In genomic region chr3:9520728-9521054, GRCm38 (mm10) we compare ENCODE assay signal across 8 mouse cellular contexts.
A peak's percentile ranks its signal among the peaks of the same experiment; 100 is the strongest.
DNase-seq lines count a peak whose midpoint lies in the region; ATAC-seq and TF ChIP-seq lines count a peak whose summit lies in the region.

No protein-coding gene starts in this region.

- H3K4me2 ChIP-seq in heart, embryonic 15.5 days, result peak overlapping the region; percentile 51
- peak overlapping the region; percentile 32; the same call in 1 of the 2 replicates for H3K4me2 ChIP-seq in forebrain, postnatal 0 days (ENCODE audit: low read depth)
- no peak overlapping the region for H3K4me2 ChIP-seq in liver, embryonic 16.5 days (ENCODE audit: low read depth, low read length)

- H3K27ac ChIP-seq in heart, embryonic 15.5 days, result peak overlapping the region; percentile 78
- H3K27ac ChIP-seq in ES-E14 (ENCODE audit: insufficient read depth, low read depth, low read length, poor library complexity, severe bottlenecking), result peak overlapping the region; percentile 83
- peak overlapping the region; percentile 73 for H3K27ac ChIP-seq in forebrain, postnatal 0 days (ENCODE audit: low read depth, low read length)
- H3K27ac ChIP-seq in liver, embryonic 16.5 days (ENCODE audit: low read length), result peak overlapping the region; percentile 42; the same call in 1 of the 2 replicates

- no peak for DNase-seq in heart, adult 18-20 months
- no peak for DNase-seq in ES-E14 (ENCODE audit: low read depth, low spot score)
- no peak for DNase-seq in forebrain, postnatal 0 days
- DNase-seq in frontal cortex, postnatal 10 days (ENCODE audit: low spot score in 2 of 2), result no peak
- DNase-seq in left cerebral cortex, postnatal 25 days (ENCODE audit: low spot score in 2 of 2), result no peak

- no peak overlapping the region for H3K9ac ChIP-seq in heart, embryonic 15.5 days
- peak overlapping the region; percentile 12; the same call in 1 of the 2 replicates for H3K9ac ChIP-seq in ES-E14 (ENCODE audit: insufficient read depth, low read depth, low read length, poor library complexity, severe bottlenecking)
- 0 out of 2 replicates have a peak overlapping the region, but pooled peaks have one; percentile 23 for H3K9ac ChIP-seq in forebrain, postnatal 0 days
- H3K9ac ChIP-seq in liver, embryonic 16.5 days (ENCODE audit: low read depth, low read length), result no peak overlapping the region

- intact Hi-C loops in left cerebral cortex, postnatal 25 days (cut with DNase I), result loop anchor here (2.0 kb wide), 1 partner anchor 20 kb away; no protein-coding TSS in a partner anchor

- TF ChIP-seq CTCF in forebrain, postnatal 0 days (IDR thresholded peaks at IDR 0.05; ENCODE audit: low read depth), result no peak

- no peaks in the 10 kb centered on the region for H3K27me3 ChIP-seq in heart, embryonic 15.5 days
- no peaks in the 10 kb centered on the region for H3K27me3 ChIP-seq in forebrain, postnatal 0 days (ENCODE audit: insufficient read depth, low read length)
- H3K27me3 ChIP-seq in liver, embryonic 16.5 days (ENCODE audit: control insufficient read depth, insufficient read depth, low read depth, low read length), result no peaks in the 10 kb centered on the region

- no peak overlapping the region for H3K4me3 ChIP-seq in heart, embryonic 15.5 days
- peak overlapping the region; percentile 25 to 35; a peak in 3 of 4 replicates for H3K4me3 ChIP-seq in ES-E14 (ENCODE audit: insufficient read depth in 1 of 2, low read depth in 1 of 2, low read length in 2 of 2, poor library complexity in 1 of 2, severe bottlenecking in 1 of 2)
- no peak overlapping the region for H3K4me3 ChIP-seq in forebrain, postnatal 0 days (ENCODE audit: low read depth, low read length)
- H3K4me3 ChIP-seq in liver, embryonic 16.5 days (ENCODE audit: low read depth, low read length), result no peak overlapping the region

- no peaks in the 10 kb centered on the region for H3K9me3 ChIP-seq in heart, embryonic 15.5 days (replicated peaks)
- H3K9me3 ChIP-seq in ES-E14 (ENCODE audit: control insufficient read depth, insufficient read depth, low read depth, low read length), result no peaks in the 10 kb centered on the region
- no peaks in the 10 kb centered on the region for H3K9me3 ChIP-seq in forebrain, postnatal 0 days (ENCODE audit: low read length)
- no peaks in the 10 kb centered on the region for H3K9me3 ChIP-seq in liver, embryonic 16.5 days (replicated peaks; ENCODE audit: control insufficient read depth, low read length)

- ATAC-seq in heart, embryonic 15.5 days (replicated peaks; ENCODE audit: insufficient number of reproducible peaks, insufficient read depth, low FRiP score, low read depth), result no peak
- no peak for ATAC-seq in forebrain, postnatal 0 days
- no peak for ATAC-seq in liver, embryonic 16.5 days (ENCODE audit: low read depth)
- no peak for ATAC-seq in inflammation-experienced regulatory T-cells, adult 6 months

- in situ Hi-C loops in ES-E14 (cut with MboI; ENCODE audit: low sequenced_read_pairs in 2 of 2, unreplicated experiment in 2 of 2), result no loop called here

- WGBS in heart, embryonic 15.5 days, result 34% methylated on average over 7 of the region's 7 CpGs
- 22% methylated on average over 7 of the region's 7 CpGs for WGBS in forebrain, postnatal 0 days
- 36% methylated on average over 7 of the region's 7 CpGs for WGBS in liver, embryonic 16.5 days (ENCODE audit: insufficient replicate concordance)

- H3K4me1 ChIP-seq in heart, embryonic 15.5 days (replicated peaks), result peaks cover 53% of the 10 kb centered on the region
- peaks cover 29 to 46% of the 10 kb centered on the region in 2 experiments for H3K4me1 ChIP-seq in ES-E14 (ENCODE audit: control insufficient read depth in 2 of 2, insufficient read depth in 2 of 2, low read length in 2 of 2, poor library complexity in 1 of 2)
- H3K4me1 ChIP-seq in forebrain, postnatal 0 days (ENCODE audit: insufficient read depth), result 0 out of 2 replicates have a peak, but pooled peaks cover 15% of the 10 kb centered on the region
- peaks cover 16% of the 10 kb centered on the region for H3K4me1 ChIP-seq in liver, embryonic 16.5 days (ENCODE audit: control insufficient read depth, low read depth, low read length)

- no peaks in the 10 kb centered on the region for H3K36me3 ChIP-seq in heart, embryonic 15.5 days
- no peaks in the 10 kb centered on the region for H3K36me3 ChIP-seq in ES-E14 (ENCODE audit: control insufficient read depth, insufficient read depth, low read length, poor library complexity, severe bottlenecking)
- no peaks in the 10 kb centered on the region for H3K36me3 ChIP-seq in forebrain, postnatal 0 days (ENCODE audit: insufficient read depth)
- no peaks in the 10 kb centered on the region for H3K36me3 ChIP-seq in liver, embryonic 16.5 days (ENCODE audit: control insufficient read depth, insufficient read depth)

TF ChIP-seq in ES-E14, 5 proteins besides CTCF, POLR2A, EP300 and RAD21:
- TF ChIP-seq HCFC1 (IDR thresholded peaks at IDR 0.05; ENCODE audit: borderline replicate concordance, insufficient read depth, low read length) (no peak), ZNF384 (IDR thresholded peaks at IDR 0.05; ENCODE audit: low read depth, low read length) (no peak), MAFK (IDR thresholded peaks at IDR 0.05; ENCODE audit: insufficient read depth, low read depth, low read length) (no peak), ZC3H11A (IDR thresholded peaks at IDR 0.05; ENCODE audit: borderline replicate concordance, low read depth, low read length) (no peak), CHD2 (IDR thresholded peaks at IDR 0.05; ENCODE audit: low read depth, low read length) (no peak)

Comparison
In these comparisons a context has a peak if more than half of its experiments do, and no peak if none do; other contexts are left out.
1. H3K4me3 ChIP-seq: peak in ES-E14 (2 of 2); none in heart, embryonic 15.5 days (single experiment), forebrain, postnatal 0 days (single experiment) and liver, embryonic 16.5 days (single experiment).
2. H3K9ac ChIP-seq: peak in ES-E14 (single experiment) and forebrain, postnatal 0 days (single experiment); none in heart, embryonic 15.5 days (single experiment) and liver, embryonic 16.5 days (single experiment).
3. Peak in every context shown above with its lines, with median percentiles within 50 percentile points of each other: H3K27ac ChIP-seq.